Mouse (Mus musculus): ENCODE measurements at regions not wholly inside any gene's neighbourhood (a gene's known extent, or its start where the extent isn't known, plus 50 kb on each side); places are given as distances from the start of the nearest gene placed in this dataset.

DNA sequence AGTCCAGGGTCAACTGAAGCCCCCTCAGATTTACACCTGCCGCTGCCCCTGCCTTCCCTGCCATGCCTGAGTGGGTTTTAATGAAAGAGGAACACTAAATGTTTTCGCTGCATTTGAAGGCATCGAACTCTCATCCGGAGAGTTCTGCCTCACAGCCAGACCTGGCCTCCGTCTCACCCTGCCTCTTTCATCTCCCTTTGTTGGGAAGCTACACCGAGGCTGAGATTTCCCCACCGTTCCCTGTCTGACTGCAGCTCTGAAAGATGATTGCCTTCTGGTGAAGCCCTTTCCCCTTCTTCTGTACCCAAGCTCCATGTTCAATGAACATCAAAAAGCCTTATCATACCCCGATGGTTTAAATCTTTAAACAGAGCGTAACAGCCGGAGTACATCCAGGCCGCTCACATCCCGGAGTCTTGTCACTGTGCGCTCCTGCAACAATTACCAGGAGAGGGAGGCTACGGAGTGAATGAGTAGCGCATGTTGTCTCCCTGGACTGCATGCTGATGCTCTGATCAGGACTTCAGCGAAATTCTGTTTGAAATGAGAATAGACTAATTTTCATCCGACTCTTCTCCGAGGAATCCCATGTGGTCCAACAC, 98.3 kb downstream of the Zfp326 start:
- DNase-seq (ENCODE audit: low spot score, missing footprints), result peak; percentile 90

More for the DNA sequence above, 98.3 kb downstream of the Zfp326 start:
- ATAC-seq (ENCODE audit: low FRiP score), result 0 out of 2 replicates have a peak, but pooled peaks have one; percentile 56
- H3K4me3 ChIP-seq (ENCODE audit: low read depth, low read length), result no peak overlapping the region
- H3K4me1 ChIP-seq (ENCODE audit: control insufficient read depth, insufficient read depth, low read length), result peaks cover 5% of the 10 kb centered on the region; the same call in 1 of the 2 replicates
- no peak overlapping the region for H3K9ac ChIP-seq (ENCODE audit: low read length)
- H3K27me3 ChIP-seq (ENCODE audit: control insufficient read depth, insufficient read depth, low read length), result no peaks in the 10 kb centered on the region
- no peak overlapping the region for H3K4me2 ChIP-seq
- no peak overlapping the region; the same call in 1 of the 2 replicates for H3K27ac ChIP-seq (ENCODE audit: low read depth, low read length)
- H3K9me3 ChIP-seq (ENCODE audit: control insufficient read depth, low read length), result no peaks in the 10 kb centered on the region
- no peaks in the 10 kb centered on the region for H3K36me3 ChIP-seq (ENCODE audit: control insufficient read depth, insufficient read depth, low read length)
- WGBS, result 64% methylated on average over 18 of the region's 18 CpGs

Measured in midbrain, embryonic 11.5 days (tissue).